Mouse (Mus musculus) embryonic facial prominence, embryonic 13.5 days (tissue): Measurements from ENCODE around the gene Aggf1. TPM values are rescaled to one million over a fixed set of nuclear protein-coding genes. Genes with fewer than 3 reads are reported as not detected.

Experiments
- ATAC-seq: fragments of 200-750 bp; cut with Nextera tagmentation; 2 replicates; pipeline ENCODE4 v1.8.0; 2017; ENCODE audit warnings: low read depth; ENCODE audit not compliant: insufficient number of reproducible peaks, insufficient read depth, low FRiP score, low TSS enrichment
- H3K27ac ChIP-seq: fragments of 300-500 bp; sonication (generic); 2 replicates; pipeline ENCODE4 v1.5.1; 2015; ENCODE audit warnings: moderate library complexity, mild to moderate bottlenecking, inconsistent platforms
- H3K27me3 ChIP-seq: fragments of 300-500 bp; sonication (generic); 2 replicates; pipeline ENCODE4 v1.6.1; 2015; ENCODE audit warnings: mild to moderate bottlenecking, inconsistent platforms
- H3K36me3 ChIP-seq: fragments of 300-500 bp; sonication (generic); 2 replicates; pipeline ENCODE4 v1.6.1; 2015; ENCODE audit warnings: mild to moderate bottlenecking, inconsistent platforms
- H3K4me1 ChIP-seq: fragments of 300-500 bp; sonication (generic); 2 replicates; pipeline ENCODE4 v1.6.1; 2015; ENCODE audit warnings: inconsistent platforms
- H3K4me2 ChIP-seq: fragments of 300-500 bp; sonication (generic); 2 replicates; pipeline ENCODE4 v1.6.1; 2015; ENCODE audit warnings: moderate library complexity, mild to moderate bottlenecking, inconsistent platforms
- H3K4me3 ChIP-seq: fragments of 300-500 bp; sonication (generic); 2 replicates; pipeline ENCODE4 v1.5.1; 2015; ENCODE audit warnings: mild to moderate bottlenecking, inconsistent platforms
- H3K9ac ChIP-seq: fragments of 300-500 bp; sonication (generic); 2 replicates; pipeline ENCODE4 v1.6.1; 2015; ENCODE audit warnings: mild to moderate bottlenecking, inconsistent platforms
- H3K9me3 ChIP-seq: fragments of 300-500 bp; sonication (generic); 2 replicates; pipeline ENCODE4 v1.6.1; 2016; ENCODE audit warnings: inconsistent platforms
- WGBS: fragments of 180-500 bp; shearing (Covaris S2); methylation state at CpG from one replicate; pipeline ENCODE4 v1.1.7; 2015; ENCODE audit warnings: mixed read lengths; 5-methylcytosine and 5-hydroxymethylcytosine counted together
- polyA plus RNA-seq: library from polyadenylated mRNA; unstranded; fragments of >200 nt; fragmentation: Nextera tagmentation; extraction: Ambion mirVana; gene quantifications from 2 replicates; pipeline ENCODE4 v1.2.1, GENCODE M21; 2015

Aggf1 gene
- polyA plus RNA-seq: 37.2 and 38.8 TPM in 2 replicates

GRCm38 (mm10) chr13:95374701-95375553, at the start of gene Aggf1:
TSS of gene Aggf1 (minus strand) at chr13:95375352.
- H3K4me2 ChIP-seq: peak within 1 kb of the TSS; percentile 92
- ATAC-seq: peak; percentile 95
- peaks cover 12% of the 10 kb centered on the region for H3K36me3 ChIP-seq
- H3K27ac ChIP-seq: peak within 1 kb of the TSS; percentile 69
- H3K4me1 ChIP-seq: peaks cover 11% of the 10 kb centered on the region
- H3K27me3 ChIP-seq: no peaks in the 10 kb centered on the region
- H3K4me3 ChIP-seq: peak within 1 kb of the TSS; percentile 99
- WGBS: under 1% methylated on average over 86 of the region's 86 CpGs
- H3K9ac ChIP-seq: peak within 1 kb of the TSS; percentile 95
- H3K9me3 ChIP-seq: no peaks in the 10 kb centered on the region

- Histone ChIP-seq H3K9ac (no peak overlapping the region), H3K4me2 (no peak overlapping the region), H3K27me3 (no peaks in the 10 kb centered on the region), H3K4me1 (no peaks in the 10 kb centered on the region), H3K4me3 (no peak overlapping the region), H3K27ac (no peak overlapping the region), H3K36me3 (no peaks in the 10 kb centered on the region), H3K9me3 (no peaks in the 10 kb centered on the region)
- 65% methylated on average over 7 of the region's 7 CpGs for WGBS
- no peak for ATAC-seq
Measured at GRCm38 (mm10) chr13:95424932-95425331, 49.8 kb upstream of the Aggf1 start.

GRCm38 (mm10) chr13:95419204-95419749, 44.1 kb upstream of the Aggf1 start:
- Histone ChIP-seq H3K27me3 (no peaks in the 10 kb centered on the region), H3K27ac (no peak overlapping the region), H3K9me3 (no peaks in the 10 kb centered on the region), H3K36me3 (no peaks in the 10 kb centered on the region), H3K4me1 (peaks cover 5% of the 10 kb centered on the region; the same call in 1 of the 2 replicates), H3K4me2 (no peak overlapping the region), H3K9ac (no peak overlapping the region), H3K4me3 (no peak overlapping the region)
- ATAC-seq: no peak
- 39% methylated on average over 8 of the region's 8 CpGs for WGBS

- Histone ChIP-seq H3K9me3 (no peaks in the 10 kb centered on the region), H3K4me3 (no peak overlapping the region)
- no peak for ATAC-seq
Measured at GRCm38 (mm10) chr13:95418575-95419203, 43.5 kb upstream of the Aggf1 start.

GRCm38 (mm10) chr13:95412257-95412656, 37.1 kb upstream of the Aggf1 start:
- no peaks in the 10 kb centered on the region for H3K4me1 ChIP-seq
- ATAC-seq: no peak
- H3K9ac ChIP-seq: no peak overlapping the region
- H3K27ac ChIP-seq: no peak overlapping the region
- 64% methylated on average over 2 of the region's 2 CpGs for WGBS
- no peak overlapping the region for H3K4me2 ChIP-seq
- H3K4me3 ChIP-seq: no peak overlapping the region
- no peaks in the 10 kb centered on the region for H3K9me3 ChIP-seq
- H3K36me3 ChIP-seq: no peaks in the 10 kb centered on the region
- H3K27me3 ChIP-seq: no peaks in the 10 kb centered on the region

More at GRCm38 (mm10) chr13:95418575-95419203, 43.5 kb upstream of the Aggf1 start:
- Histone ChIP-seq H3K27ac (no peak overlapping the region), H3K9ac (no peak overlapping the region), H3K36me3 (no peaks in the 10 kb centered on the region), H3K4me1 (peaks cover 5% of the 10 kb centered on the region; the same call in 1 of the 2 replicates), H3K4me2 (no peak overlapping the region), H3K27me3 (no peaks in the 10 kb centered on the region)
- 61% methylated on average over 6 of the region's 6 CpGs for WGBS

- Histone ChIP-seq H3K4me1 (no peaks in the 10 kb centered on the region), H3K27me3 (no peaks in the 10 kb centered on the region), H3K36me3 (no peaks in the 10 kb centered on the region), H3K4me3 (no peak overlapping the region), H3K27ac (no peak overlapping the region), H3K4me2 (no peak overlapping the region), H3K9ac (no peak overlapping the region), H3K9me3 (peaks cover 15% of the 10 kb centered on the region)
- no peak for ATAC-seq
- 84% methylated on average over 7 of the region's 7 CpGs for WGBS
Measured at GRCm38 (mm10) chr13:95393242-95393641, 18.1 kb upstream of the Aggf1 start.

- peak overlapping the region; percentile 35; the same call in 1 of the 2 replicates for H3K4me2 ChIP-seq
- 31% methylated on average over 24 of the region's 24 CpGs for WGBS
- no peak overlapping the region for H3K4me3 ChIP-seq
- no peak overlapping the region for H3K27ac ChIP-seq
- H3K4me1 ChIP-seq: no peaks in the 10 kb centered on the region
- H3K27me3 ChIP-seq: no peaks in the 10 kb centered on the region
- ATAC-seq: 0 out of 2 replicates have a peak, but pooled peaks have one; percentile 32
- H3K9me3 ChIP-seq: peaks cover under 1% of the 10 kb centered on the region; the same call in 1 of the 2 replicates
- 0 out of 2 replicates have a peak overlapping the region, but pooled peaks have one; percentile 32 for H3K9ac ChIP-seq
- no peaks in the 10 kb centered on the region for H3K36me3 ChIP-seq
Measured at GRCm38 (mm10) chr13:95389866-95390865, 15.0 kb upstream of the Aggf1 start.

- no peak for ATAC-seq
- no peak overlapping the region for H3K9ac ChIP-seq
- H3K9me3 ChIP-seq: no peaks in the 10 kb centered on the region
- no peak overlapping the region for H3K4me3 ChIP-seq
- no peak overlapping the region for H3K27ac ChIP-seq
- no peaks in the 10 kb centered on the region for H3K4me1 ChIP-seq
- H3K36me3 ChIP-seq: no peaks in the 10 kb centered on the region
- H3K27me3 ChIP-seq: no peaks in the 10 kb centered on the region
- 79% methylated on average over 5 of the region's 5 CpGs for WGBS
- no peak overlapping the region for H3K4me2 ChIP-seq
Measured at GRCm38 (mm10) chr13:95388226-95388625, 13.1 kb upstream of the Aggf1 start.

- 69% methylated on average over 5 of the region's 5 CpGs for WGBS
- no peak overlapping the region for H3K9ac ChIP-seq
- no peaks in the 10 kb centered on the region for H3K27me3 ChIP-seq
- H3K4me1 ChIP-seq: no peaks in the 10 kb centered on the region
- H3K4me2 ChIP-seq: no peak overlapping the region
- ATAC-seq: no peak
- H3K36me3 ChIP-seq: no peaks in the 10 kb centered on the region
- no peak overlapping the region for H3K27ac ChIP-seq
- H3K4me3 ChIP-seq: no peak overlapping the region
- no peaks in the 10 kb centered on the region for H3K9me3 ChIP-seq
Measured at GRCm38 (mm10) chr13:95382418-95382817, 7.3 kb upstream of the Aggf1 start.

- Histone ChIP-seq H3K4me1 (peaks cover 7% of the 10 kb centered on the region), H3K27me3 (no peaks in the 10 kb centered on the region), H3K4me3 (no peak overlapping the region), H3K36me3 (no peaks in the 10 kb centered on the region), H3K27ac (no peak overlapping the region), H3K9ac (no peak overlapping the region), H3K4me2 (no peak overlapping the region), H3K9me3 (no peaks in the 10 kb centered on the region)
- no peak for ATAC-seq
- 85% methylated on average over 3 of the region's 3 CpGs for WGBS
Measured at GRCm38 (mm10) chr13:95378696-95379095, 3.5 kb upstream of the Aggf1 start.
